Comparison of ENCODE assay signal across 8 mouse cellular contexts in the genomic region with DNA sequence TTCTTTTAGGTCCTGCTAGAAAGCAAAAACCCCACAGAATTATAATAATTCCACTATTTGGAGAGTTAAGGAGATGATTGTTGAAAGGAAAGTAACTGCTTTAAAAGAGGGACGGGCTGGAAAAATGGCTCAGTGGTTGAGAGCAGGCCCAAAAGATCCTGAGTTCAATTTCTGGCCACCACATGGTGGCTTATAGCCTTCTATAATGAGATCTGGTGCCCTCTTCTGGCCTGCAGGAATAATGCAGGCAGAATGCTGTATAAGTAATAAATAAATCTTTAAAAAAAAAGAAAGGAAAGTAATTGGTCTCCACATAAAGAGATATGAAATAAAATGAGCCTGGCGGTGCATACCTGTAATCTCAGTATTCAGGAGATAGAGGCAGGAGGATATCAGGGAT. TPM values are rescaled to one million over a fixed set of nuclear protein-coding genes. Genes with fewer than 3 reads are reported as not detected.
DNase-seq lines count a peak whose midpoint lies in the region; ATAC-seq and TF ChIP-seq lines count a peak whose summit lies in the region.

No protein-coding gene starts in this region.

- 0 out of 2 replicates have a peak, but pooled peaks have one; percentile 20 for ATAC-seq in megakaryocyte progenitor cell, adult 5-6 weeks (replicated peaks; ENCODE audit: poor library complexity)

- H3K4me1 ChIP-seq in cortical plate, adult 2 months (ENCODE audit: control insufficient read depth, insufficient read depth, low read length) = no peaks in the 10 kb centered on the region; the same call in 1 of the 2 replicates

- no peak overlapping the region for H3K4me3 ChIP-seq in cortical plate, adult 2 months (ENCODE audit: insufficient read depth, low read length)

- peak; percentile 24; the same call in 1 of the 2 replicates for TF ChIP-seq CTCF in cortical plate, adult 2 months (IDR thresholded peaks at IDR 0.05; ENCODE audit: extremely low read depth, insufficient read depth, low read length)

- TF ChIP-seq POLR2A in cortical plate, adult 2 months (IDR thresholded peaks at IDR 0.05; ENCODE audit: extremely low read depth, insufficient read depth, low read length) = no peak

- no peak overlapping the region for H3K27ac ChIP-seq in cortical plate, adult 2 months (ENCODE audit: insufficient read depth, low read length)

- intact Hi-C loops in gastrocnemius, postnatal 36 days (cut with DNase I) = loop anchor here (5.0 kb wide), 1 partner anchor 86 kb away; a partner anchor contains a TSS

- peak; percentile 38 for DNase-seq in gastrocnemius, adult 18-20 months (ENCODE audit: low spot score)
- DNase-seq in gastrocnemius, postnatal 36 days = no peak
- DNase-seq in urinary bladder, postnatal 14 days (ENCODE audit: low spot score) = peak; percentile 58
- no peak for DNase-seq in urinary bladder, postnatal 4 days (ENCODE audit: low spot score in 2 of 2)
- peak; percentile 54 to 72 for DNase-seq in kidney, postnatal 25 days
- peak; percentile 45 for DNase-seq in thymus, postnatal 25 days

RNA-seq across cellular contexts. Expression of a gene that starts 1.5 kb away (rescaled TPM):
- 10 to 100 TPM; 26.5 to 27.0 TPM for total RNA-seq in gastrocnemius, adult 18-20 months (2021)
- total RNA-seq in gastrocnemius, postnatal 36 days (2021) = 10 to 100 TPM; 29.6 to 30.5 TPM
- polyA plus RNA-seq in cortical plate, adult 2 months (2012; rRNA removed) = 7.3 and 9.1 TPM in 2 replicates
- 71.6 and 77.2 TPM in 2 replicates for total RNA-seq in megakaryocyte progenitor cell, adult 5-6 weeks (2015)
- 91.2 and 112 TPM in 2 replicates for total RNA-seq in megakaryocyte progenitor cell, adult 5-6 weeks (2017)

RNA-seq across cellular contexts. Expression of a gene that starts 2.3 kb away (rescaled TPM):
- total RNA-seq in gastrocnemius, adult 18-20 months (2021) = 100 to 1,000 TPM; 834 to 889 TPM
- 100 to 1,000 TPM; 826 to 910 TPM for total RNA-seq in gastrocnemius, postnatal 36 days (2021)
- 394 and 420 TPM in 2 replicates for polyA plus RNA-seq in cortical plate, adult 2 months (2012; rRNA removed)
- total RNA-seq in megakaryocyte progenitor cell, adult 5-6 weeks (2015) = 356 and 368 TPM in 2 replicates
- 459 and 491 TPM in 2 replicates for total RNA-seq in megakaryocyte progenitor cell, adult 5-6 weeks (2017)

RNA-seq across cellular contexts. Expression of a gene that starts 13.9 kb away (rescaled TPM):
- total RNA-seq in gastrocnemius, adult 18-20 months (2021) = 1 to 10 TPM; 7.2 to 7.5 TPM
- total RNA-seq in gastrocnemius, postnatal 36 days (2021) = 1 to 10 TPM; 5.9 to 7.5 TPM
- 2.6 and 2.8 TPM in 2 replicates for polyA plus RNA-seq in cortical plate, adult 2 months (2012; rRNA removed)
- total RNA-seq in megakaryocyte progenitor cell, adult 5-6 weeks (2015) = 3.9 and 8.3 TPM in 2 replicates
- total RNA-seq in megakaryocyte progenitor cell, adult 5-6 weeks (2017) = 3.5 and 4.2 TPM in 2 replicates

Comparison
In these comparisons a context has a peak if more than half of its experiments do, and no peak if none do; other contexts are left out.
1. DNase-seq: peak in gastrocnemius, adult 18-20 months (single experiment), urinary bladder, postnatal 14 days (single experiment), kidney, postnatal 25 days (2 of 2) and thymus, postnatal 25 days (single experiment); none in gastrocnemius, postnatal 36 days (0 of 2) and urinary bladder, postnatal 4 days (0 of 2).